Mouse (Mus musculus) CH12.LX (cell line): ENCODE measurements around the gene Abraxas1. TPM values are rescaled to one million over a fixed set of nuclear protein-coding genes. Genes with fewer than 3 reads are reported as not detected.
A peak's percentile ranks its signal among the peaks of the same experiment; 100 is the strongest.

Source experiments
- DNase-seq: peaks from one replicate; pipeline ENCODE4 v3.0.0-alpha.2; 2013; ENCODE audit errors: extremely low read depth
- H3K27ac ChIP-seq: 2 replicates; pipeline ENCODE4 v1.5.1; 2012; ENCODE audit warnings: low read depth, mild to moderate bottlenecking, control low read depth, moderate library complexity; ENCODE audit not compliant: insufficient read depth
- H3K27me3 ChIP-seq: replicated peaks from 2 replicates; pipeline ENCODE3; 2012; ENCODE audit warnings: inconsistent platforms
- H3K36me3 ChIP-seq, 2 experiments: replicated peaks in 1 of 2; 2 replicates each; pipeline versions ENCODE3 to v1.6.1; 2012; ENCODE audit warnings: inconsistent platforms in 1 of 2, low read length in 1 of 2, mild to moderate bottlenecking in 1 of 2, mixed read lengths in 1 of 2, moderate library complexity in 1 of 2; ENCODE audit not compliant: control insufficient read depth in 1 of 2, insufficient read depth in 1 of 2
- H3K4me1 ChIP-seq, 2 experiments: 2 replicates each; pipeline ENCODE4 v1.6.1; 2012; ENCODE audit warnings: inconsistent platforms in 1 of 2, moderate library complexity in 1 of 2; ENCODE audit not compliant: insufficient read depth in 2 of 2, control insufficient read depth in 1 of 2
- H3K4me2 ChIP-seq: 2 replicates; pipeline ENCODE4 v1.6.1; 2012; ENCODE audit warnings: low read depth, mild to moderate bottlenecking, control low read depth; ENCODE audit not compliant: poor library complexity, insufficient read depth, severe bottlenecking
- H3K4me3 ChIP-seq, 3 experiments: fragments of 150-350 bp in 1 of 3; sonication (generic) in 1 of 3; replicated peaks in 1 of 3; 2 replicates each; pipeline versions ENCODE3 to v1.5.1; 2011 to 2012; ENCODE audit warnings: low read depth in 2 of 3, low read length in 2 of 3, mild to moderate bottlenecking in 2 of 3, moderate library complexity in 2 of 3, control low read depth in 1 of 3, improper control_type of control experiment in 1 of 3, inconsistent platforms in 1 of 3, mixed read lengths in 1 of 3; ENCODE audit not compliant: poor library complexity in 1 of 3
- H3K79me2 ChIP-seq: replicated peaks from 2 replicates; pipeline ENCODE4 v1.6.1; 2012; ENCODE audit warnings: mild to moderate bottlenecking, moderate library complexity; ENCODE audit not compliant: control insufficient read depth, poor library complexity, insufficient read depth, severe bottlenecking; ENCODE audit errors: extremely low read depth
- H3K9ac ChIP-seq: 2 replicates; pipeline ENCODE4 v1.6.1; 2012; ENCODE audit warnings: low read depth, mild to moderate bottlenecking, control low read depth, moderate library complexity; ENCODE audit not compliant: insufficient read depth
- H3K9me3 ChIP-seq: replicated peaks from 2 replicates; pipeline ENCODE3; 2012; ENCODE audit warnings: low read length, inconsistent platforms, mixed read lengths
- BHLHE40 ChIP-seq: IDR thresholded peaks from 2 replicates; pipeline ENCODE4 v1.6.1; 2011; ENCODE audit warnings: mild to moderate bottlenecking, low read depth, low read length, improper control_type of control experiment
- CHD1 ChIP-seq: IDR thresholded peaks from 2 replicates; pipeline ENCODE4 v1.6.1; 2012; ENCODE audit warnings: low read depth, low read length, improper control_type of control experiment, inconsistent platforms
- CHD2 ChIP-seq: IDR thresholded peaks from 2 replicates; pipeline ENCODE4 v1.6.1; 2011; ENCODE audit warnings: low read length, improper control_type of control experiment
- CTCF ChIP-seq, 2 experiments: IDR thresholded peaks in 1 of 2; conservative IDR thresholded peaks in 1 of 2; 2 replicates each; pipeline ENCODE4 v1.5.1; 2011 to 2012; ENCODE audit warnings: low read depth in 2 of 2, low read length in 2 of 2, improper control_type of control experiment in 1 of 2, inconsistent platforms in 1 of 2, mild to moderate bottlenecking in 1 of 2, moderate library complexity in 1 of 2
- E2F4 ChIP-seq: IDR thresholded peaks from 2 replicates; pipeline ENCODE4 v1.6.1; 2011; ENCODE audit warnings: low read depth, low read length, improper control_type of control experiment; ENCODE audit not compliant: insufficient replicate concordance
- ELF1 ChIP-seq: IDR thresholded peaks from 2 replicates; pipeline ENCODE4 v1.6.1; 2014; ENCODE audit warnings: low read depth, mild to moderate bottlenecking, inconsistent platforms, low read length, improper control_type of control experiment
- EP300 ChIP-seq: IDR thresholded peaks from 2 replicates; pipeline ENCODE4 v1.6.1; 2011; ENCODE audit warnings: low read length, improper control_type of control experiment
- ETS1 ChIP-seq: conservative IDR thresholded peaks from 2 replicates; pipeline ENCODE4 v1.6.1; 2012; ENCODE audit warnings: low read depth, mild to moderate bottlenecking, inconsistent platforms, low read length, improper control_type of control experiment, moderate library complexity
- HCFC1 ChIP-seq: IDR thresholded peaks from 2 replicates; pipeline ENCODE4 v1.6.1; 2012; ENCODE audit warnings: low read depth, mild to moderate bottlenecking, inconsistent platforms, low read length, improper control_type of control experiment
- IRF4 ChIP-seq: IDR thresholded peaks from 2 replicates; pipeline ENCODE4 v1.6.1; 2014; ENCODE audit warnings: low read depth, mild to moderate bottlenecking, inconsistent platforms, low read length, improper control_type of control experiment
- JUN ChIP-seq: IDR thresholded peaks from 2 replicates; pipeline ENCODE4 v1.6.1; 2011; ENCODE audit warnings: low read depth, mild to moderate bottlenecking, low read length, improper control_type of control experiment, moderate library complexity; ENCODE audit not compliant: insufficient read depth
- KAT2A ChIP-seq: IDR thresholded peaks from 2 replicates; pipeline ENCODE4 v1.6.1; 2012; ENCODE audit warnings: low read length, improper control_type of control experiment, inconsistent platforms; ENCODE audit not compliant: insufficient replicate concordance
- MAFK ChIP-seq: IDR thresholded peaks from 2 replicates; pipeline ENCODE4 v1.6.1; 2011; ENCODE audit warnings: low read length, improper control_type of control experiment; ENCODE audit not compliant: insufficient replicate concordance
- MAX ChIP-seq: IDR thresholded peaks from 2 replicates; pipeline ENCODE4 v1.6.1; 2011; ENCODE audit warnings: low read length, improper control_type of control experiment
- MAZ ChIP-seq: IDR thresholded peaks from 2 replicates; pipeline ENCODE4 v1.6.1; 2012; ENCODE audit warnings: low read depth, mild to moderate bottlenecking, inconsistent platforms, low read length, improper control_type of control experiment, moderate library complexity
- MEF2A ChIP-seq: IDR thresholded peaks from 2 replicates; pipeline ENCODE4 v1.6.1; 2014; ENCODE audit warnings: low read depth, mild to moderate bottlenecking, inconsistent platforms, low read length, improper control_type of control experiment, borderline replicate concordance
- MXI1 ChIP-seq: IDR thresholded peaks from 2 replicates; pipeline ENCODE4 v1.6.1; 2011; ENCODE audit warnings: mild to moderate bottlenecking, low read depth, low read length, improper control_type of control experiment
- MYC ChIP-seq: IDR thresholded peaks from 2 replicates; pipeline ENCODE4 v1.6.1; 2011; ENCODE audit warnings: low read depth, mild to moderate bottlenecking, improper control_type of control experiment, low read length
- NELFE ChIP-seq: IDR thresholded peaks from 2 replicates; pipeline ENCODE4 v1.6.1; 2011; ENCODE audit warnings: low read depth, low read length, improper control_type of control experiment
- NRF1 ChIP-seq: IDR thresholded peaks from 2 replicates; pipeline ENCODE4 v1.6.1; 2014; ENCODE audit warnings: low read depth, mild to moderate bottlenecking, inconsistent platforms, low read length, improper control_type of control experiment, moderate library complexity
- POLR2A ChIP-seq: IDR thresholded peaks from 2 replicates; pipeline ENCODE4 v1.6.1; 2011; ENCODE audit warnings: low read depth, mild to moderate bottlenecking, improper control_type of control experiment, low read length
- RAD21 ChIP-seq: IDR thresholded peaks from 2 replicates; pipeline ENCODE4 v1.6.1; 2011; ENCODE audit warnings: low read depth, mild to moderate bottlenecking, low read length, improper control_type of control experiment, moderate library complexity
- RCOR1 ChIP-seq: conservative IDR thresholded peaks from 2 replicates; pipeline ENCODE4 v1.6.1; 2012; ENCODE audit warnings: low read depth, mild to moderate bottlenecking, inconsistent platforms, low read length, improper control_type of control experiment
- SMC3 ChIP-seq: IDR thresholded peaks from 2 replicates; pipeline ENCODE4 v1.6.1; 2011; ENCODE audit warnings: low read depth, low read length, improper control_type of control experiment
- TBP ChIP-seq: conservative IDR thresholded peaks from 2 replicates; pipeline ENCODE4 v1.6.1; 2011; ENCODE audit warnings: low read depth, low read length, improper control_type of control experiment
- TCF12 ChIP-seq: IDR thresholded peaks from 2 replicates; pipeline ENCODE4 v1.6.1; 2014; ENCODE audit warnings: low read depth, mild to moderate bottlenecking, inconsistent platforms, low read length, improper control_type of control experiment
- UBTF ChIP-seq: IDR thresholded peaks from 2 replicates; pipeline ENCODE4 v1.6.1; 2012; ENCODE audit warnings: low read depth, mild to moderate bottlenecking, inconsistent platforms, low read length, improper control_type of control experiment, moderate library complexity
- USF1 ChIP-seq: IDR thresholded peaks from 2 replicates; pipeline ENCODE4 v1.6.1; 2014; ENCODE audit warnings: low read depth, mild to moderate bottlenecking, inconsistent platforms, low read length, improper control_type of control experiment
- USF2 ChIP-seq: conservative IDR thresholded peaks from 2 replicates; pipeline ENCODE4 v1.6.1; 2011; ENCODE audit warnings: low read depth, low read length, improper control_type of control experiment
- ZC3H11A ChIP-seq: IDR thresholded peaks from 2 replicates; pipeline ENCODE4 v1.6.1; 2012; ENCODE audit warnings: low read depth, mild to moderate bottlenecking, inconsistent platforms, low read length, improper control_type of control experiment
- ZMIZ1 ChIP-seq: IDR thresholded peaks from 2 replicates; pipeline ENCODE4 v1.6.1; 2012; ENCODE audit warnings: low read depth, mild to moderate bottlenecking, inconsistent platforms, low read length, improper control_type of control experiment
- ZNF384 ChIP-seq: IDR thresholded peaks from 2 replicates; pipeline ENCODE4 v1.6.1; 2012; ENCODE audit warnings: low read depth, low read length, improper control_type of control experiment, inconsistent platforms
- dilution Hi-C: fragments of 300-500 bp; cut with MboI; formaldehyde crosslinking; loops from 2 replicates; pipeline ENCODE4 v1.14.3; 2020; ENCODE audit warnings: low sequenced_read_pairs; ENCODE audit not compliant: extremely low pct_unique_long_range_greater_than_20kb, extremely low pct_ligation_motif_present
- in situ Hi-C: fragments of 300-500 bp; cut with MboI; formaldehyde crosslinking; loops from 3 replicates; pipeline ENCODE4 v1.14.3; 2019; ENCODE audit warnings: low sequenced_read_pairs, low pct_ligation_motif_present, low pct_unique_long_range_greater_than_20kb, mixed read lengths
- polyA plus RNA-seq: library from polyadenylated mRNA; unstranded; fragments of >175 nt; gene quantifications from 2 replicates; pipeline ENCODE4 v1.2.1, GENCODE M21; 2012; ENCODE audit warnings: low read depth; ENCODE audit not compliant: insufficient read length
- total RNA-seq, 2 experiments: library from RNA; depleted of rRNA; stranded (reverse); fragments of 300-350 nt in 1 of 2; fragments of >200 nt in 1 of 2; gene quantifications; 2 replicates each; pipeline ENCODE4 v1.2.3; 2012 to 2014

The Abraxas1 gene
- total and polyA plus RNA-seq, 3 experiments, result 13.4 to 34.9 (median 30.9) TPM

DNA sequence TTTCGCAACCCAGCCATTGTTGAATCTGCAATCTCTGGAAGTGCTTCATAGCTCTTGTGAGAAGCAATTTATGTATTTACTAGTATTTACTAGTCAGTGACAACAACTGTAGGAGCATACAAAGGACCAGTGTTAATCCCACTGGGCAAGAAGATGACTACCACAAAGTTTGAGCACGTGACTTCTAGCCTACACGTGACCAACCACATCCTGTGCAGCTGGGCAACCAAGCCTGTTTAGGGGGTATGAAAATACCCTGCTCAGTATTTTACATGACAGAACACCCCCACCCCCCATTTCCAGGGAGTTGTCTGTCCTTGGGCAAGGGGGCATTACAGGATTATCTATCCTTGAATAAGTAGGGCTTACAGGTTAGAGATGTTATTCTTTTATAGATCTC, 35.8 kb upstream of the Abraxas1 start:
- TF ChIP-seq IRF4, result no peak
- TF ChIP-seq ZMIZ1, result no peak
- TF ChIP-seq USF1, result peak; percentile 84
- peak; percentile 59; the same call in 1 of the 2 replicates for TF ChIP-seq MYC
- no peak for TF ChIP-seq POLR2A
- TF ChIP-seq TCF12, result 0 out of 2 replicates have a peak, but pooled peaks have one; percentile 37
- TF ChIP-seq UBTF, result no peak
- TF ChIP-seq MEF2A, result no peak
- TF ChIP-seq NELFE, result no peak
- TF ChIP-seq CTCF (conservative IDR thresholded peaks at IDR 0.05 in 1 of 2, IDR thresholded peaks at IDR 0.05 in 1 of 2; ENCODE audit: low read depth in 2 of 2, low read length in 2 of 2), result no peak
- TF ChIP-seq JUN, result no peak
- TF ChIP-seq BHLHE40, result peak; percentile 98
- no peak for TF ChIP-seq CHD2
- no peak for TF ChIP-seq MXI1
- TF ChIP-seq TBP, result no peak
- TF ChIP-seq NRF1, result no peak
- no peak for TF ChIP-seq MAZ
- no peak for TF ChIP-seq SMC3
- no peak for TF ChIP-seq RCOR1
- no peak for TF ChIP-seq KAT2A
- no peak for TF ChIP-seq HCFC1
- TF ChIP-seq USF2, result peak; percentile 93
- TF ChIP-seq RAD21, result no peak
- TF ChIP-seq CHD1, result no peak
- peak; percentile 49; the same call in 1 of the 2 replicates for TF ChIP-seq ETS1
- TF ChIP-seq ZC3H11A, result no peak
- TF ChIP-seq ELF1, result no peak
- TF ChIP-seq E2F4, result no peak
- TF ChIP-seq EP300, result peak; percentile 46; the same call in 1 of the 2 replicates
- no peak for TF ChIP-seq MAFK
- peak; percentile 90 for TF ChIP-seq MAX
- no peak for TF ChIP-seq ZNF384
- peaks cover 5 to 20% of the 10 kb centered on the region in 2 experiments for H3K4me1 ChIP-seq
- no peaks in the 10 kb centered on the region for H3K9me3 ChIP-seq
- dilution Hi-C loops, result no loop called here
- no peaks in the 10 kb centered on the region for H3K36me3 ChIP-seq
- DNase-seq, result peak; percentile 58
- H3K27me3 ChIP-seq, result no peaks in the 10 kb centered on the region
- no peaks in the 10 kb centered on the region for H3K79me2 ChIP-seq
- H3K4me2 ChIP-seq, result 0 out of 2 replicates have a peak overlapping the region, but pooled peaks have one; percentile 18
- in situ Hi-C loops, result no loop called here
- no peak overlapping the region for H3K27ac ChIP-seq
- H3K4me3 ChIP-seq, result no peak overlapping the region
- no peak overlapping the region for H3K9ac ChIP-seq
